Mouse (Mus musculus) CH12.LX (cell line): ENCODE measurements around the gene Npw. TPM values are rescaled to one million over a fixed set of nuclear protein-coding genes. Genes with fewer than 3 reads are reported as not detected.

Experiments
- DNase-seq: peaks from one replicate; pipeline ENCODE4 v3.0.0-alpha.2; 2013; ENCODE audit errors: extremely low read depth
- H3K27ac ChIP-seq: 2 replicates; pipeline ENCODE4 v1.5.1; 2012; ENCODE audit warnings: low read depth, mild to moderate bottlenecking, control low read depth, moderate library complexity; ENCODE audit not compliant: insufficient read depth
- H3K27me3 ChIP-seq: replicated peaks from 2 replicates; pipeline ENCODE3; 2012; ENCODE audit warnings: inconsistent platforms
- H3K36me3 ChIP-seq, 2 experiments: replicated peaks in 1 of 2; 2 replicates each; pipeline versions ENCODE3 to v1.6.1; 2012; ENCODE audit warnings: inconsistent platforms in 1 of 2, low read length in 1 of 2, mild to moderate bottlenecking in 1 of 2, mixed read lengths in 1 of 2, moderate library complexity in 1 of 2; ENCODE audit not compliant: control insufficient read depth in 1 of 2, insufficient read depth in 1 of 2
- H3K4me1 ChIP-seq, 2 experiments: 2 replicates each; pipeline ENCODE4 v1.6.1; 2012; ENCODE audit warnings: inconsistent platforms in 1 of 2, moderate library complexity in 1 of 2; ENCODE audit not compliant: insufficient read depth in 2 of 2, control insufficient read depth in 1 of 2
- H3K4me2 ChIP-seq: 2 replicates; pipeline ENCODE4 v1.6.1; 2012; ENCODE audit warnings: low read depth, mild to moderate bottlenecking, control low read depth; ENCODE audit not compliant: poor library complexity, insufficient read depth, severe bottlenecking
- H3K4me3 ChIP-seq, 3 experiments: fragments of 150-350 bp in 1 of 3; sonication (generic) in 1 of 3; replicated peaks in 1 of 3; 2 replicates each; pipeline versions ENCODE3 to v1.5.1; 2011 to 2012; ENCODE audit warnings: low read depth in 2 of 3, low read length in 2 of 3, mild to moderate bottlenecking in 2 of 3, moderate library complexity in 2 of 3, control low read depth in 1 of 3, improper control_type of control experiment in 1 of 3, inconsistent platforms in 1 of 3, mixed read lengths in 1 of 3; ENCODE audit not compliant: poor library complexity in 1 of 3
- H3K79me2 ChIP-seq: replicated peaks from 2 replicates; pipeline ENCODE4 v1.6.1; 2012; ENCODE audit warnings: mild to moderate bottlenecking, moderate library complexity; ENCODE audit not compliant: control insufficient read depth, poor library complexity, insufficient read depth, severe bottlenecking; ENCODE audit errors: extremely low read depth
- H3K9ac ChIP-seq: 2 replicates; pipeline ENCODE4 v1.6.1; 2012; ENCODE audit warnings: low read depth, mild to moderate bottlenecking, control low read depth, moderate library complexity; ENCODE audit not compliant: insufficient read depth
- H3K9me3 ChIP-seq: replicated peaks from 2 replicates; pipeline ENCODE3; 2012; ENCODE audit warnings: low read length, inconsistent platforms, mixed read lengths
- CTCF ChIP-seq, 2 experiments: IDR thresholded peaks in 1 of 2; conservative IDR thresholded peaks in 1 of 2; 2 replicates each; pipeline ENCODE4 v1.5.1; 2011 to 2012; ENCODE audit warnings: low read depth in 2 of 2, low read length in 2 of 2, improper control_type of control experiment in 1 of 2, inconsistent platforms in 1 of 2, mild to moderate bottlenecking in 1 of 2, moderate library complexity in 1 of 2
- HCFC1 ChIP-seq: IDR thresholded peaks from 2 replicates; pipeline ENCODE4 v1.6.1; 2012; ENCODE audit warnings: low read depth, mild to moderate bottlenecking, inconsistent platforms, low read length, improper control_type of control experiment
- JUN ChIP-seq: IDR thresholded peaks from 2 replicates; pipeline ENCODE4 v1.6.1; 2011; ENCODE audit warnings: low read depth, mild to moderate bottlenecking, low read length, improper control_type of control experiment, moderate library complexity; ENCODE audit not compliant: insufficient read depth
- KAT2A ChIP-seq: IDR thresholded peaks from 2 replicates; pipeline ENCODE4 v1.6.1; 2012; ENCODE audit warnings: low read length, improper control_type of control experiment, inconsistent platforms; ENCODE audit not compliant: insufficient replicate concordance
- MAZ ChIP-seq: IDR thresholded peaks from 2 replicates; pipeline ENCODE4 v1.6.1; 2012; ENCODE audit warnings: low read depth, mild to moderate bottlenecking, inconsistent platforms, low read length, improper control_type of control experiment, moderate library complexity
- MXI1 ChIP-seq: IDR thresholded peaks from 2 replicates; pipeline ENCODE4 v1.6.1; 2011; ENCODE audit warnings: mild to moderate bottlenecking, low read depth, low read length, improper control_type of control experiment
- MYC ChIP-seq: IDR thresholded peaks from 2 replicates; pipeline ENCODE4 v1.6.1; 2011; ENCODE audit warnings: low read depth, mild to moderate bottlenecking, improper control_type of control experiment, low read length
- PAX5 ChIP-seq: IDR thresholded peaks from 2 replicates; pipeline ENCODE4 v1.6.1; 2012; ENCODE audit warnings: low read length, inconsistent platforms, mixed read lengths
- POLR2AphosphoS2 ChIP-seq: IDR thresholded peaks from 2 replicates; pipeline ENCODE4 v1.6.1; 2011; ENCODE audit warnings: low read depth, low read length, improper control_type of control experiment
- RCOR1 ChIP-seq: conservative IDR thresholded peaks from 2 replicates; pipeline ENCODE4 v1.6.1; 2012; ENCODE audit warnings: low read depth, mild to moderate bottlenecking, inconsistent platforms, low read length, improper control_type of control experiment
- TBP ChIP-seq: conservative IDR thresholded peaks from 2 replicates; pipeline ENCODE4 v1.6.1; 2011; ENCODE audit warnings: low read depth, low read length, improper control_type of control experiment
- USF2 ChIP-seq: conservative IDR thresholded peaks from 2 replicates; pipeline ENCODE4 v1.6.1; 2011; ENCODE audit warnings: low read depth, low read length, improper control_type of control experiment
- ZKSCAN1 ChIP-seq: IDR thresholded peaks from 2 replicates; pipeline ENCODE4 v1.6.1; 2012; ENCODE audit warnings: low read depth, inconsistent platforms, low read length, improper control_type of control experiment, borderline replicate concordance
- ZMIZ1 ChIP-seq: IDR thresholded peaks from 2 replicates; pipeline ENCODE4 v1.6.1; 2012; ENCODE audit warnings: low read depth, mild to moderate bottlenecking, inconsistent platforms, low read length, improper control_type of control experiment
- ZNF384 ChIP-seq: IDR thresholded peaks from 2 replicates; pipeline ENCODE4 v1.6.1; 2012; ENCODE audit warnings: low read depth, low read length, improper control_type of control experiment, inconsistent platforms
- dilution Hi-C: fragments of 300-500 bp; cut with MboI; formaldehyde crosslinking; loops from 2 replicates; pipeline ENCODE4 v1.14.3; 2020; ENCODE audit warnings: low sequenced_read_pairs; ENCODE audit not compliant: extremely low pct_unique_long_range_greater_than_20kb, extremely low pct_ligation_motif_present
- in situ Hi-C: fragments of 300-500 bp; cut with MboI; formaldehyde crosslinking; loops from 3 replicates; pipeline ENCODE4 v1.14.3; 2019; ENCODE audit warnings: low sequenced_read_pairs, low pct_ligation_motif_present, low pct_unique_long_range_greater_than_20kb, mixed read lengths
- polyA plus RNA-seq: library from polyadenylated mRNA; unstranded; fragments of >175 nt; gene quantifications from 2 replicates; pipeline ENCODE4 v1.2.1, GENCODE M21; 2012; ENCODE audit warnings: low read depth; ENCODE audit not compliant: insufficient read length
- total RNA-seq, 2 experiments: library from RNA; depleted of rRNA; stranded (reverse); fragments of 300-350 nt in 1 of 2; fragments of >200 nt in 1 of 2; gene quantifications; 2 replicates each; pipeline ENCODE4 v1.2.3; 2012 to 2014

The Npw gene
- total and polyA plus RNA-seq, 3 experiments, result not detected

GRCm38 (mm10) chr17:24644030-24644715 is 14.1 kb downstream of the Npw start:
- in situ Hi-C loops (loop anchor here (5.0 kb wide), 1 partner anchor 97 kb away; the partner anchor contains the start of gene Pkd1), dilution Hi-C loops (no loop called here)
- Histone ChIP-seq H3K36me3 (peaks cover 0 to 16% of the 10 kb centered on the region in 2 experiments), H3K9me3 (no peaks in the 10 kb centered on the region), H3K4me2 (no peak overlapping the region), H3K79me2 (no peaks in the 10 kb centered on the region), H3K9ac (no peak overlapping the region), H3K27me3 (peaks cover 9% of the 10 kb centered on the region), H3K4me1 (peaks cover 8 to 40% of the 10 kb centered on the region in 2 experiments), H3K27ac (no peak overlapping the region)
- DNase-seq, result no peak
- TF ChIP-seq MXI1 (no peak), HCFC1 (no peak), POLR2AphosphoS2 (no peak), PAX5 (no peak), RCOR1 (no peak)
- TF ChIP-seq, all 38 proteins: peak for 0
- no peak overlapping the region for H3K4me3 ChIP-seq

- TF ChIP-seq ZMIZ1, result no peak
- no peak for TF ChIP-seq CTCF (conservative IDR thresholded peaks at IDR 0.05 in 1 of 2, IDR thresholded peaks at IDR 0.05 in 1 of 2; ENCODE audit: low read depth in 2 of 2, low read length in 2 of 2)
- no peak for TF ChIP-seq ZNF384
- no peak for TF ChIP-seq MAZ
- no peak for TF ChIP-seq TBP
- no peak for TF ChIP-seq JUN
- TF ChIP-seq MYC, result no peak
- TF ChIP-seq ZKSCAN1, result no peak
- TF ChIP-seq KAT2A, result no peak
- TF ChIP-seq USF2, result no peak
- Histone ChIP-seq H3K4me1 (peaks cover 8 to 40% of the 10 kb centered on the region in 2 experiments), H3K9me3 (no peaks in the 10 kb centered on the region), H3K27me3 (peaks cover 3% of the 10 kb centered on the region), H3K79me2 (no peaks in the 10 kb centered on the region), H3K36me3 (peaks cover 0 to 27% of the 10 kb centered on the region in 2 experiments), H3K4me2 (no peak overlapping the region), H3K4me3 (no peak overlapping the region), H3K9ac (no peak overlapping the region), H3K27ac (no peak overlapping the region)
- in situ Hi-C loops, result loop anchor here (5.0 kb wide), 1 partner anchor 96 kb away; the partner anchor contains the start of gene Pkd1
- DNase-seq, result no peak
- dilution Hi-C loops, result no loop called here
These were observed 15.4 kb downstream of the Npw start for GRCm38 (mm10) chr17:24642791-24643343.
